ENCODE assay signal across 26 mouse cellular contexts in the genomic region with DNA sequence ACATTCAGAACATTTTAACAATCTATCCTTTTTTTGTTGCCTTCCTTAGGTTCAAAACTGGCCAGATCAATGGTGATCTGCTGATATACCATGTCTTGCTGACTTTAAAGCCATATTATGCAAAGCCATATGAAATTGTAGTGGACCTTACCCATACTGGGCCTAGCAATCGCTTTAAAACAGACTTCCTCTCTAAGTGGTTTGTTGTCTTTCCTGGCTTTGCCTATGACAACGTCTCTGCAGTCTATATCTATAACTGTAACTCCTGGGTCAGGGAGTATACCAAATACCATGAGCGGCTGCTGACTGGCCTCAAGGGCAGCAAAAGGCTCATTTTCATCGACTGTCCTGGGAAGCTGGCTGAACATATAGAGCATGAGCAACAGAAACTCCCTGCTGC. TPM values are rescaled to one million over a fixed set of nuclear protein-coding genes. Genes with fewer than 3 reads are reported as not detected.
A peak's percentile ranks its signal among the peaks of the same experiment; 100 is the strongest.
DNase-seq lines count a peak whose midpoint lies in the region; ATAC-seq lines count a peak whose summit lies in the region.
"Had no signal": no experiment of that assay in that cellular context is flagged by ENCODE, and none has a peak within 500 bp of the region (broad histone marks: within the 10 kb centered on the region; RNA-seq: fewer than 3 reads in every experiment).

No protein-coding gene starts in this region.

- H3K36me3 ChIP-seq in liver, embryonic 11.5 days (ENCODE audit: control insufficient read depth, insufficient read depth, low read length): 0 out of 2 replicates have a peak, but pooled peaks cover 3% of the 10 kb centered on the region
- H3K36me3 ChIP-seq in megakaryocyte, embryonic 14.5 days (replicated peaks; ENCODE audit: low read length): peaks cover 31% of the 10 kb centered on the region

- no peak overlapping the region for H3K9ac ChIP-seq in liver, embryonic 11.5 days (ENCODE audit: low read depth, low read length)
- H3K9ac ChIP-seq: embryonic facial prominence, embryonic 12.5 days; forebrain, embryonic 13.5 days; forebrain, embryonic 15.5 days; forebrain, postnatal 0 days had no signal

- WGBS in liver, embryonic 11.5 days: 45% methylated on average over 4 of the region's 4 CpGs

- H3K4me3 ChIP-seq in liver, embryonic 11.5 days (ENCODE audit: low read depth, low read length): no peak overlapping the region
- peak overlapping the region; percentile 87 for H3K4me3 ChIP-seq in megakaryocyte, embryonic 14.5 days (replicated peaks)
- H3K4me3 ChIP-seq: embryonic facial prominence, embryonic 10.5 days; embryonic facial prominence, embryonic 12.5 days; forebrain, embryonic 13.5 days; forebrain, embryonic 15.5 days had no signal

- H3K4me1 ChIP-seq in liver, embryonic 11.5 days (replicated peaks; ENCODE audit: control insufficient read depth, insufficient read depth, low read length): peaks cover 22% of the 10 kb centered on the region
- H3K4me1 ChIP-seq in megakaryocyte, embryonic 14.5 days: peaks cover 63% of the 10 kb centered on the region
- H3K4me1 ChIP-seq: embryonic facial prominence, embryonic 10.5 days; embryonic facial prominence, embryonic 12.5 days had no signal

- no peak for ATAC-seq in liver, embryonic 11.5 days (replicated peaks; ENCODE audit: low FRiP score)
- no peak for ATAC-seq in megakaryocyte, adult 5-6 weeks (ENCODE audit: poor library complexity, severe bottlenecking)
- ATAC-seq in common myeloid progenitor, adult 5-6 weeks (replicated peaks; ENCODE audit: low read depth, poor library complexity, severe bottlenecking): peak; percentile 72
- ATAC-seq: activated CD4-positive, CD25-positive, alpha-beta regulatory T cell, adult 4 months; CD4-positive, CD25-positive, alpha-beta regulatory T cell, adult 4 months; forebrain, embryonic 13.5 days; forebrain, embryonic 15.5 days; forebrain, postnatal 0 days; Patski had no signal

- no peak for DNase-seq in liver, embryonic 11.5 days (ENCODE audit: low spot score)
- DNase-seq in liver: no peak
- no peak for DNase-seq in testis, postnatal 14 days (ENCODE audit: low spot score)
- no peak for DNase-seq in gastrocnemius, adult 8-10 months (ENCODE audit: low spot score in 2 of 2)
- DNase-seq: adrenal gland, adult 8-10 months; adrenal gland, postnatal 14 days; adrenal gland, postnatal 36 days; B cell, adult 2 months; cerebellum, adult 11-12 months; cerebellum, adult 2 months; cerebellum, adult 9-10 months; cerebellum, postnatal 14 days; cerebellum, postnatal 36 days; forebrain, postnatal 0 days had no signal

- H3K4me2 ChIP-seq in liver, embryonic 11.5 days: peak overlapping the region; percentile 16; the same call in 1 of the 2 replicates
- H3K4me2 ChIP-seq: embryonic facial prominence, embryonic 12.5 days; forebrain, embryonic 13.5 days; forebrain, embryonic 15.5 days had no signal

- H3K9me3 ChIP-seq in liver, embryonic 11.5 days (ENCODE audit: control insufficient read depth, low read length): no peaks in the 10 kb centered on the region
- no peaks in the 10 kb centered on the region for H3K9me3 ChIP-seq in megakaryocyte, embryonic 14.5 days
- H3K9me3 ChIP-seq: embryonic facial prominence, embryonic 10.5 days; embryonic facial prominence, embryonic 12.5 days; forebrain, embryonic 13.5 days; forebrain, embryonic 15.5 days; G1E had no signal

- H3K27ac ChIP-seq in liver, embryonic 11.5 days (ENCODE audit: low read depth, low read length): peak overlapping the region; percentile 42; the same call in 1 of the 2 replicates
- H3K27ac ChIP-seq: embryonic facial prominence, embryonic 10.5 days; embryonic facial prominence, embryonic 12.5 days; forebrain, embryonic 13.5 days; forebrain, embryonic 15.5 days had no signal

- H3K27me3 ChIP-seq in liver, embryonic 11.5 days (replicated peaks; ENCODE audit: control insufficient read depth, insufficient read depth, low read length): no peaks in the 10 kb centered on the region
- no peaks in the 10 kb centered on the region for H3K27me3 ChIP-seq in megakaryocyte, embryonic 14.5 days (replicated peaks)
- H3K27me3 ChIP-seq: CH12.LX; embryonic facial prominence, embryonic 12.5 days; forebrain, embryonic 13.5 days; forebrain, embryonic 15.5 days; Patski had no signal

RNA-seq across cellular contexts. Expression of gene Evi2a, which starts 5.1 kb away (rescaled TPM):
- 5.7 and 5.9 TPM in 2 replicates for polyA plus RNA-seq in liver, embryonic 11.5 days (2014; fragmentation: Nextera tagmentation; extraction: Ambion mirVana)
- 2.0 TPM in 1 of 2 replicates, not detected in the other for polyA plus RNA-seq in megakaryocyte, embryonic 14.5 days (2012; ENCODE audit: insufficient read depth, low replicate concordance)
- total RNA-seq in megakaryocyte, adult 5-6 weeks (2015): 248 and 296 TPM in 2 replicates
- 242 and 257 TPM in 2 replicates for total RNA-seq in megakaryocyte, adult 5-6 weeks (2017)
- total RNA-seq in common myeloid progenitor, adult 5-6 weeks (2017): 13.5 and 21.6 TPM in 2 replicates
- total RNA-seq in gastrocnemius, adult 8-10 months (2022): 1 to 10 TPM; 1.8 to 6.6 (median 5.6) TPM

RNA-seq across cellular contexts. Expression of gene Evi2, which starts 5.2 kb away (rescaled TPM):
- polyA plus RNA-seq in liver, embryonic 11.5 days (2014; fragmentation: Nextera tagmentation; extraction: Ambion mirVana): 1.2 and 1.7 TPM in 2 replicates
- 0.41 TPM in 1 of 2 replicates, not detected in the other for polyA plus RNA-seq in megakaryocyte, embryonic 14.5 days (2012; ENCODE audit: insufficient read depth, low replicate concordance)
- 115 and 116 TPM in 2 replicates for total RNA-seq in megakaryocyte, adult 5-6 weeks (2015)
- 21.3 and 21.8 TPM in 2 replicates for total RNA-seq in megakaryocyte, adult 5-6 weeks (2017)
- 3.2 and 6.3 TPM in 2 replicates for total RNA-seq in common myeloid progenitor, adult 5-6 weeks (2017)
- under 1 TPM in 1 of 4 experiments, not detected in 3; 0.19 TPM for total RNA-seq in gastrocnemius, adult 8-10 months (2022)
- total RNA-seq: adrenal gland, postnatal 14 days; forebrain, postnatal 0 days had no signal
- polyA plus RNA-seq: G1E, Patski had no signal

RNA-seq across cellular contexts. Expression of gene Evi2b, which starts 12.0 kb away (rescaled TPM):
- polyA plus RNA-seq in liver, embryonic 11.5 days (2014; fragmentation: Nextera tagmentation; extraction: Ambion mirVana): 12.7 and 14.4 TPM in 2 replicates
- polyA plus RNA-seq in megakaryocyte, embryonic 14.5 days (2012; ENCODE audit: insufficient read depth, low replicate concordance): 5.5 and 13.5 TPM in 2 replicates
- total RNA-seq in megakaryocyte, adult 5-6 weeks (2015): 1,009 and 1,045 TPM in 2 replicates
- total RNA-seq in megakaryocyte, adult 5-6 weeks (2017): 207 and 252 TPM in 2 replicates
- 70.6 and 70.8 TPM in 2 replicates for total RNA-seq in common myeloid progenitor, adult 5-6 weeks (2017)
- under 1 TPM in 3 of 4 experiments, not detected in 1; 0.27 to 0.45 (median 0.39) TPM for total RNA-seq in gastrocnemius, adult 8-10 months (2022)
- polyA plus RNA-seq: embryonic facial prominence, embryonic 10.5 days; embryonic facial prominence, embryonic 12.5 days; forebrain, embryonic 13.5 days; forebrain, embryonic 15.5 days had no signal

RNA-seq across cellular contexts. Expression of gene Omg, which starts 31.7 kb away (rescaled TPM):
- 0.12 and 0.42 TPM in 2 replicates for polyA plus RNA-seq in liver, embryonic 11.5 days (2014; fragmentation: Nextera tagmentation; extraction: Ambion mirVana)
- polyA plus RNA-seq in megakaryocyte, embryonic 14.5 days (2012; ENCODE audit: insufficient read depth, low replicate concordance): not detected in 2 replicates
- total RNA-seq in megakaryocyte, adult 5-6 weeks (2015): 2.8 and 3.4 TPM in 2 replicates
- 0.37 and 1.1 TPM in 2 replicates for total RNA-seq in megakaryocyte, adult 5-6 weeks (2017)
- 0.64 TPM in 1 of 2 replicates, not detected in the other for total RNA-seq in common myeloid progenitor, adult 5-6 weeks (2017)
- total RNA-seq in gastrocnemius, adult 8-10 months (2022): not detected
- polyA plus RNA-seq: activated CD4-positive, CD25-positive, alpha-beta regulatory T cell, adult 4 months; CD4-positive, CD25-positive, alpha-beta regulatory T cell, adult 4 months; G1E; Patski had no signal

RNA-seq across cellular contexts. Expression of gene Rab11fip4, which starts 55.5 kb away (rescaled TPM):
- polyA plus RNA-seq in liver, embryonic 11.5 days (2014; fragmentation: Nextera tagmentation; extraction: Ambion mirVana): 2.2 and 2.9 TPM in 2 replicates
- 0.03 TPM in 1 of 2 replicates, not detected in the other for polyA plus RNA-seq in megakaryocyte, embryonic 14.5 days (2012; ENCODE audit: insufficient read depth, low replicate concordance)
- total RNA-seq in megakaryocyte, adult 5-6 weeks (2015): 3.7 and 4.9 TPM in 2 replicates
- 13.3 and 17.8 TPM in 2 replicates for total RNA-seq in megakaryocyte, adult 5-6 weeks (2017)
- total RNA-seq in common myeloid progenitor, adult 5-6 weeks (2017): 1.5 and 1.9 TPM in 2 replicates
- total RNA-seq in gastrocnemius, adult 8-10 months (2022): under 1 TPM; 0.10 to 0.81 (median 0.28) TPM
- polyA plus RNA-seq: G1E had no signal

Comparison
In these comparisons a context has a peak if more than half of its experiments do, and no peak if none do; other contexts are left out.
1. RNA of gene Evi2a, which starts 5.1 kb away (total RNA-seq): 242 to 296 TPM in megakaryocyte, adult 5-6 weeks; 13.5 to 21.6 TPM in common myeloid progenitor, adult 5-6 weeks and 1.8 to 6.6 TPM in gastrocnemius, adult 8-10 months; every median in the first group is over 10 times any median in the second.
2. RNA of gene Evi2b, which starts 12.0 kb away (total RNA-seq): 207 to 1,045 TPM in megakaryocyte, adult 5-6 weeks and 70.6 to 70.8 TPM in common myeloid progenitor, adult 5-6 weeks; 0.27 to 0.45 TPM in gastrocnemius, adult 8-10 months; every median in the first group is over 10 times any median in the second.